Mouse (Mus musculus): ENCODE measurements around the gene Teddm3. TPM values are rescaled to one million over a fixed set of nuclear protein-coding genes. Genes with fewer than 3 reads are reported as not detected.

The Teddm3 gene
- polyA plus RNA-seq, 1 experiment, result not detected

DNA sequence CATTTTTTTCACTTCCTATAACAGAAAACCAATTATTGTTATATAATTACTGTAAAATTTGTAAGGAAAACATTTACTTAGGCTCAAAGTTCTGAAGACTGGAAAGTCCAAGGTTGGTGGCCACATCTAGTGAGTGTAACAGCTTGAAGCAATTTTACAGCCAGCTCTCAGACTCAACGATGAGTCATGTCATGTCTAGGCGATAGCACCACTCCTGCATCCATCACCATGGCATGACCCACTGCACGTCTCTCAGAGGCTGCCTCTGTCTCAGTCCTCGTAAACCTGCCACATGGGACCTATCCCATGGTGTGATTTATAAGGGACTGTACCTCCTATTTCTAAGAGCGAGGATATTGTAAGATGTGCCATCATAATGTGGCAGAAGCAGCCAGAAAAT, 37.7 kb downstream of the Teddm3 start:
- Histone ChIP-seq H3K36me3 (ENCODE audit: control insufficient read depth, insufficient read depth) (no peaks in the 10 kb centered on the region), H3K79me3 (ENCODE audit: low read depth) (no peaks in the 10 kb centered on the region), H3K79me2 (ENCODE audit: control insufficient read depth, insufficient read depth) (no peaks in the 10 kb centered on the region), H3ac (ENCODE audit: control insufficient read depth, insufficient read length, low read depth) (no peak overlapping the region), H3K4me3 (ENCODE audit: insufficient read depth, poor library complexity, severe bottlenecking) (no peak overlapping the region), H3K27me3 (ENCODE audit: control insufficient read depth, insufficient read depth, insufficient read length) (no peaks in the 10 kb centered on the region)
- TF ChIP-seq MAX (IDR thresholded peaks at IDR 0.05) (peak; percentile 40), FOSL1 (IDR thresholded peaks at IDR 0.05; ENCODE audit: insufficient read depth, low read length, poor library complexity, severe bottlenecking) (peak; percentile 10), MYOD1 (IDR thresholded peaks at IDR 0.05; ENCODE audit: control insufficient read depth, insufficient read length, low read depth) (no peak), MYOG (IDR thresholded peaks at IDR 0.05; ENCODE audit: control insufficient read depth, extremely low read depth, insufficient read length) (no peak), CTCF (IDR thresholded peaks at IDR 0.05; ENCODE audit: control insufficient read depth, insufficient read depth, insufficient read length) (no peak)

DNA sequence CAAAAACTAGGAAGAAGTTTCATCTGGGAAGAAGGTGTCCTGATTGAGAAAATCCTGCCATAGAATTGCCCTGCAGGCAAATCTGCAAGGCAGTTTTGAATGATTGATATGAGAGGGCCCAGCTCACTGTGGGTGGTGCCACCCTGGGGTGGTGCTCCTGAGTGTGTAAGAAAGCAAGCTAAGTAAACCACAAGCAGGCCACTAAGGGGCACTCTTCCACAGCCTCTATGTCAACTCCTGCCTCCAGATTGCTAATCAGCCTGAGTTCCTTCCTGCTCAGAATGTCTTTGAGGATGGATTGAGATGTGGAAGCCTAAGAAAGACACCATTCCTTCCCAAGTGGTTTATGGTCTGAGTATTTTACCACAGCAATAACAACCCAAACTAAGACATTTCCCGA, 44.3 kb downstream of the Teddm3 start:
- Histone ChIP-seq H3K79me3 (ENCODE audit: low read depth) (no peaks in the 10 kb centered on the region), H3K4me3 (ENCODE audit: insufficient read depth, poor library complexity, severe bottlenecking) (no peak overlapping the region), H3K79me2 (ENCODE audit: control insufficient read depth, insufficient read depth) (no peaks in the 10 kb centered on the region), H3ac (ENCODE audit: control insufficient read depth, insufficient read length, low read depth) (no peak overlapping the region), H3K36me3 (ENCODE audit: control insufficient read depth, insufficient read depth) (no peaks in the 10 kb centered on the region), H3K27me3 (ENCODE audit: control insufficient read depth, insufficient read depth, insufficient read length) (no peaks in the 10 kb centered on the region)
- TF ChIP-seq CEBPB (IDR thresholded peaks at IDR 0.05; ENCODE audit: low read depth) (no peak), MYOD1 (IDR thresholded peaks at IDR 0.05; ENCODE audit: control insufficient read depth, insufficient read length, low read depth) (no peak), CTCF (IDR thresholded peaks at IDR 0.05; ENCODE audit: control insufficient read depth, insufficient read depth, insufficient read length) (no peak), MAX (IDR thresholded peaks at IDR 0.05) (no peak), MYOG (IDR thresholded peaks at IDR 0.05; ENCODE audit: control insufficient read depth, extremely low read depth, insufficient read length) (no peak), USF1 (IDR thresholded peaks at IDR 0.05; ENCODE audit: low read depth) (no peak), FOSL1 (IDR thresholded peaks at IDR 0.05; ENCODE audit: insufficient read depth, low read length, poor library complexity, severe bottlenecking) (no peak)

Other genes starting within 250 kb of the Teddm3 start
- 5.0 TPM for gene Ephb3, start 50.8 kb upstream of the Teddm3 start, polyA plus RNA-seq (2012; fragmentation: generic; extraction: Trizol)

All from C2C12 (cell line).